Mouse (Mus musculus) forebrain, embryonic 15.5 days (tissue): ENCODE results near the gene Ppara. TPM values are rescaled to one million over a fixed set of nuclear protein-coding genes. Genes with fewer than 3 reads are reported as not detected.

Experiments
- ATAC-seq: fragments of 200-750 bp; cut with Nextera tagmentation; replicated peaks from 2 replicates; pipeline ENCODE4 v1.8.0; 2017; ENCODE audit warnings: mild to moderate bottlenecking, moderate TSS enrichment, moderate library complexity
- H3K27ac ChIP-seq: fragments of 300-500 bp; sonication (generic); replicated peaks from 2 replicates; pipeline ENCODE4 v1.5.1; 2015; ENCODE audit warnings: mild to moderate bottlenecking, inconsistent platforms
- H3K27me3 ChIP-seq: fragments of 300-500 bp; sonication (generic); 2 replicates; pipeline ENCODE4 v1.6.1; 2015; ENCODE audit warnings: inconsistent platforms
- H3K36me3 ChIP-seq: fragments of 300-500 bp; sonication (generic); 2 replicates; pipeline ENCODE4 v1.6.1; 2015; ENCODE audit warnings: mild to moderate bottlenecking, inconsistent platforms
- H3K4me1 ChIP-seq: fragments of 300-500 bp; sonication (generic); 2 replicates; pipeline ENCODE4 v1.6.1; 2015; ENCODE audit warnings: inconsistent platforms
- H3K4me2 ChIP-seq: fragments of 300-500 bp; sonication (generic); replicated peaks from 2 replicates; pipeline ENCODE4 v1.6.1; 2015; ENCODE audit warnings: mild to moderate bottlenecking, inconsistent platforms
- H3K4me3 ChIP-seq: fragments of 300-500 bp; sonication (generic); 2 replicates; pipeline ENCODE4 v1.5.1; 2015; ENCODE audit warnings: mild to moderate bottlenecking, inconsistent platforms
- H3K9ac ChIP-seq: fragments of 300-500 bp; sonication (generic); replicated peaks from 2 replicates; pipeline ENCODE4 v1.6.1; 2015; ENCODE audit warnings: mild to moderate bottlenecking, inconsistent platforms
- H3K9me3 ChIP-seq: fragments of 300-500 bp; sonication (generic); 2 replicates; pipeline ENCODE4 v1.6.1; 2016; ENCODE audit warnings: inconsistent platforms
- WGBS: fragments of 180-500 bp; shearing (Covaris S2); methylation state at CpG from one replicate; pipeline ENCODE4 v1.1.7; 2015; ENCODE audit warnings: mixed read lengths; 5-methylcytosine and 5-hydroxymethylcytosine counted together
- microRNA counts: library from miRNA; unstranded; fragments of <30 nt; microRNA quantifications from one replicate; lab custom pipeline; 2016
- microRNA-seq: library from miRNA; unstranded; fragments of <30 nt; microRNA quantifications from one replicate; pipeline ENCODE4, GENCODE M21; 2016
- polyA plus RNA-seq: library from polyadenylated mRNA; unstranded; fragments of >200 nt; fragmentation: Nextera tagmentation; extraction: Ambion mirVana; gene quantifications from 2 replicates; pipeline ENCODE4 v1.2.1, GENCODE M21; 2015

Ppara gene
- polyA plus RNA-seq, 1 experiment from 2014 or later, result 1.5 TPM

GRCm38 (mm10) chr15:85851656-85852392, 117.0 kb downstream of the Ppara start:
- Histone ChIP-seq H3K9ac (no peak overlapping the region), H3K36me3 (no peaks in the 10 kb centered on the region), H3K27ac (no peak overlapping the region), H3K27me3 (no peaks in the 10 kb centered on the region), H3K4me3 (no peak overlapping the region), H3K4me2 (no peak overlapping the region), H3K4me1 (no peaks in the 10 kb centered on the region), H3K9me3 (no peaks in the 10 kb centered on the region)
- WGBS, result 73% methylated on average over 12 of the region's 12 CpGs
- ATAC-seq, result no peak

MicroRNAs within 50 kb of the gene (microRNA counts, 519-probe panel; counts per million panel counts)
- 4,747 counts per million, percentile 97 among the panel's probes with 10 or more counts for microRNA mmu-let-7b (lab: Ali Mortazavi, UCI)
- 5,176 counts per million, percentile 99 among the panel's probes with 10 or more counts for microRNA mmu-let-7c (lab: Ali Mortazavi, UCI)

Small RNAs within 50 kb of the gene (microRNA-seq; reads per million reads assigned to microRNA genes)
- gene Mirlet7b (9,236 reads per million, percentile 96 among the genes with 10 or more reads in this experiment), gene Mirlet7c-2 (646 reads per million, percentile 75 among the genes with 10 or more reads in this experiment)

Other genes starting within 250 kb of the Ppara start
- 0.14 TPM in 1 of 2 replicates, not detected in the other for gene 7530416G11Rik, start 231.8 kb upstream of the Ppara start, polyA plus RNA-seq
- gene Wnt7b, start 152.5 kb upstream of the Ppara start, polyA plus RNA-seq, result 132 and 133 TPM in 2 replicates
- 22.8 and 24.3 TPM in 2 replicates for gene Cdpf1, start 76.7 kb downstream of the Ppara start, polyA plus RNA-seq
- 0.04 and 0.06 TPM in 2 replicates for gene Pkdrej, start 86.8 kb downstream of the Ppara start, polyA plus RNA-seq
- 2.9 and 3.6 TPM in 2 replicates for gene Ttc38, start 97.3 kb downstream of the Ppara start, polyA plus RNA-seq
- 14.6 and 15.7 TPM in 2 replicates for gene Gtse1, start 124.8 kb downstream of the Ppara start, polyA plus RNA-seq
- gene Trmu, start 144.3 kb downstream of the Ppara start, polyA plus RNA-seq, result 51.6 and 54.0 TPM in 2 replicates